Mouse (Mus musculus) retina, postnatal 1 day (tissue): ENCODE data around the gene Dync1i2.

ENCODE experiments used
- DNase-seq: peaks from one replicate; pipeline ENCODE4 v3.0.0-alpha.2; 2012

Gene Dync1i2

DNA sequence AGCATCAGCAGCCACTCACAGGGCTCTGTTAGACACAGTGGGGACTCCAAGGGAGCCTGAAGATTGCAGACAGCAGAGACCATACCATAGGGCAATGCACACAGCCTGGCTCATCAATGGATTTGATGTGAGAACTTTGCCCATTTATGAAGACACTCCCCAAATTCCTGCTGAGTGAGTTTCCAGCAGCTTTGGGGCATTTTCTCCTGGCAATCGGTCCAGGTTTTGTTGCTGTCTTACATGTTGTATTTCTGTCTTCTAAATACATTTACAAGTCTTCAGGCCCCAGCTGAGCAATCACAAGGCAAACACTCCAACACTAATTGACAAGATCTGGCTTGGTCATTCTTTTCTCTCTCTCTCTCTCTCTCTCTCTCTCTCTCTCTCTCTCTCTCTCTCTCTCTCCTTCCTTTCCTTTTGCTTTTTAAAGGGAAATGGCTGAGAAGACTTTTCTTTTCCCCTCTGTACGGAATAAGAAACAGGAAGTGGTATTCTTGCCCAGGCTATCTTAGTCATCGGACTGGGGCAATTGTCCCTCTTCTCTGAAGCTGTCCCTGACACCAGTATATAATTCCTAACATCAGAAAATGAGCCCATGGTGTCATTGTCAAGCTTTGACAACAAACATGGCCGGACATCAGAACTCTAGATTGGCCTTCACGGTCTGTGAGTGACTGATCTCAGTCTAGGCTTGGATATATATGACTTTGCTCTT is 2.3 kb upstream of the Dync1i2 start:
- DNase-seq, result no peak

DNA sequence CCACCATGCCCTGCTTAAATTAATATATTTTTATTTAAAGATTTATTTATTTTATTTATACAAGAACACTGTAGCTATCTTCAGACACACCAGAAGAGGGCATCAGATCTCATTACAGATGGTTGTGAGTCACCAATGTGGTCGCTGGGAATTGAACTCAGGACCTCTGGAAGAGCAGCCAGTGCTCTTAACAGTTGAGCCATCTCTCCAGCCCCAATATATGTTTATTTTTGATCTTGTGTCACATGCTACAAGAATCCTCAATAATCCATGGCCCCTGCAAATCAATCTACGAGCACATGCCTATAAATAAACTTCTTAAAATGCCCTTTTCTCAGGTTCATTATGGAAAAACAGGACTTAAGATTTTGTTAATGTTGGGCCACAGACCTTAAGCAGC is 410 bp upstream of the Dync1i2 start:
- DNase-seq, result no peak

DNA sequence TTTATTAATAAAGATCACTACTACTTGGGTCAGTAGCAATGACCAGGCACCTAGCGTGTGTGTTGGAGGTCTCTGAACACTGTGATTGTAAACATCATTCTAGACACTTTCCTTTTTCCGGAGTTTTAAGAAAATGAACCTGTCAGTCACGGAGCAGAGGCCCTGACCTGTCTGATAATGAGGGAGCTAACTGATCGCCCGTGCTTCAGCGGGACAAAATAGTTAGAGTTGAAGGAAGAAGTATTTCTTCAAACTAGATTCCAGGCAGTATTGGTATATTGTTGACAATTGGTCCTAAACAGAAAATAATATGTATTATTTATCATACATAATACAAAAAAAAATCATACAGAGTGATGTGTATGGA is 837 bp downstream of the Dync1i2 start:
- DNase-seq, result no peak

DNA sequence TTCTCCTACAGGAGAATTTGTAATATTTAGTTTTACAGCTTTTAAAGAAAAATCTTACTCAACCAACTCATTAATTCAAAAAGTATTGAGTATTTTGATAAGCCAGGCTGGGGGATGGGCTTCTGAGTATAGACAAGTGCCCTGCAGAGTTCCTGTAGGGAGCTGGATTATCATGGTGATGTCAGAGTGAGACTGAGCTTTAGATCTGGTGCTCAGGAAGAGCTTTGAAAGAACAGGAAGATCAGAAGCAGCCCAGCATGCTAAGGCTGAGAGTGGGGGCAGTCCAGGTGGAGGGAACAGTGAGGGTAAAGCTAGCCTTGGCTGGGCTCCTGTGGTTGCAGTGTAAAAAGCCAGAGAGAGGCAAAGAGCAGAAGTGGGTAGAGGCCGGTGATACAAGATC is 9.5 kb downstream of the Dync1i2 start:
- no peak for DNase-seq

DNA sequence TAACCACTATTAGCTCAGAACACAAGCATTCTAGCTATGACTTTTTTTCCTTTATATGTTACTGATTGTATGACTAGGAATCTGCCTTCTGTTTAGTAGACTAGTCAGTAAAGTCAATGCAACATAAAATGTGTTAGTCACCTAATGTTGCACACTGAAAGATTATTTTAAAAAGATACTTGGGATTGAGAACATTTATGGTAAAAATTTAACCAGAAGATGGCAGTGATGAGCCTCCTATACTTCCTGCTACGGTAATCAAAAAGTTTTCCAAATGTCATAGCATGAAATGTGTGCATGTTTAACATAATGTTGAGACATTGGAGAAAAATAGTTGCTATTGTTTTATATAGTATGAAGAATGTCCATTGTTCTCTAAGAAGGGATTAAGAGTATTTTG is 15.9 kb downstream of the Dync1i2 start:
- DNase-seq, result peak; percentile 14

DNA sequence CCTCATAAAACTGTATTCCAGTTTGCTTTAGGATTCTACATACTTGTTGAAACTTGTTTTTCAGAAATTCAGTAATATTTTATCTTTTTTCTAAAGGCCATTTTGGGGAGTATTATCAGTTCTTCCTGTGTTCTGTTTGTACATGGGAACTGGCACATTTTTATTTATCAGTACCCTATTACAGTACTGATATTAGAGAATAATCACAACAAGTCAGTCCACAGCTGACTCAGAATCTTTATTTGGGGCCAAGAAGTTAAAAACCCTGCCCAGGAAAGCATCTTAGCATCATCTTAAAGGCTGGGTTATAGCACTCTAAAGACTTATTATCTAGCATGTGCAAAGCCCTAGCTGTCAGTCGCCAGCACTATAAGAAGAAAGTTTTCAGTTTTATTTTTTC is 18.1 kb downstream of the Dync1i2 start:
- DNase-seq, result no peak

DNA sequence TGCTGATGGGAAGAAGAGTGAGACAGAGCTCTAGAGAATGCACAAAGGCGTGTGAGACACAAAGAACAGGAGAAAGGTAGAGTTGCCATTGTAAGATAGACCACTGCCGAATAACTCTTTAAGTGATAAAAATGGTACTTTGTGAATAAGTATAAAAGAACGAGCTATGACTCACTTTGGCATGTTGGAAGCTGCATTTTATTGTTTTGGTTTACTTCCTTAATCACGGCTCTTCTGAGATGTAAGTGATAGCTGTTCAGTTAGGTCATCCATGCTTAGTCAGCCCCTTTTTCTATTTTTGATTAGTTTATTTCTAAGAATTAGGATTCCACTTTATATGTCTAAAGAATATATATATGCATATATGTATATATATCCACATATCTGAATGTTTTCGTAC is 20.4 kb downstream of the Dync1i2 start:
- no peak for DNase-seq

DNA sequence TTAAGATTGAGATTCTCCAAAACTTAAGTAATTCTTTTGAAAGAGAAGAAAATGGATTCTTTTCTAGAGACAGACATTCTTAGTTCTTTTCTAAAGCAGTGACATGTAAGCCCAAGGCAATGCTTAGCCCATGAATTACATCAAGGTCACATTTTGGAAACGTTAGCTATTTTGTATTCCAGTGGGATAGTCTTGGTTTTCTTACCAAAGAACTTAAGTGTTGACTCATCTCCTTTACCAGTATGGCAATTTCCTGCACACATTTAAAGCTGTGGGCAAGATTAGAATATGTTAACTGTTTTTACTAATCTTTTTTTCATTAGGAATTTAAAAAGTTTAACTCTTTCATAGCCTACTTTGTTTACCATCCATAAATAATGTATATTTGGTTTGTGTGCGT is 21.5 kb downstream of the Dync1i2 start:
- no peak for DNase-seq

DNA sequence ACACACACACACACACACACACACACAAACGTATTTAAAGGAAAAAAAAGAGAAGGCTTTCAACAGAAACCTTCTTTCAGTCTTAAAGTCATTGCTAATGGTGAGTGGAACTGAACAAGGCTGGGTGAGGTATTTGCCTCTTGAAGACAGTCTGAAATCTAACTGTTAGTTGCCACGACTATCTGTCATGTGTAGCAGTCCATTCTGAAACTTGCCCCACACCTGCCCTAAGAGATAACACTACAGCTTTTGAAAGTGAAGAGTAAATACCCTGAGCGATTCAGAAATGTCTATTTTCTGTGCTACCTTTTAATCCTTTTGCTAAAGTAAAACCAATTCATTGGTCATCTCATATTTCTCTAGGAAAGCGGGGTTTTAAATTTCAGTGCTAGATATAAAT is 23.9 kb downstream of the Dync1i2 start:
- DNase-seq, result no peak

DNA sequence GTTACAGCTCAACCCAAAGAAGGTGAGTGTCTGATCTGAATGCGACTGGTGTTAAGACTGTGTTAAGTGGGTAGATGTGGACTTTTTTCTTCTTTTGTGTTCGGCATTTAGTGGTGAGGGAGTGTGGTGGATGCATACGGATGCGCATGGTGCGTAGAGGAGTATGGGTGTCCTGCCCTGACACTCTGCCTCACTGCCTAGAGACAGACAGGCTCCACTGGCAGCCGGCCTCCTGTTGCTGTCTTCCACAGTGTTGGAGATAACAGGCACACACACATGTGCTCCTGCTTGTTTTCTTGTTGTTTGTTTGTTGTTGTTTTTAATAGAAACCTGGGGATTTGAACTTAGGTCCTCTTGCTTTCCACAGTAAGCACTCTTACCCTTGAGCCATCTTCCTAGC is 24.5 kb downstream of the Dync1i2 start:
- no peak for DNase-seq

DNA sequence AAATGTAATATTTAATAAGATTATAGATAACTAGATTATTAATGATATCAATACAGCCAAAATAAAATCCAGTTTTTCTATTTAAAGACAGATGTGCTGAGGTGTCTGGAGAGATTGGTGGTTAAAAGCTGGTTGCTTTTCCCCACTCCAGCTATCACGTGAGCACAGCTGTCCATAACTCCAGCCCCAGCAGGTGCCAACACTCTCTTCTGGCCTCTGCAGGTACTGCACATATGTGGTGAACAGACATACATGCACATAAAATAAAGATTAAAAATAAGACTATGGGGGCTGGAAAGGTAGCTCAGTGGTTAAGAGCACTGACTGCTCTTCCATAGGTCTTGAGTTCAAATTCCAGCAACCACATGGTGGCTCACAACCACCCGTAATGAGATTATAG is 30.0 kb downstream of the Dync1i2 start:
- DNase-seq, result no peak

DNA sequence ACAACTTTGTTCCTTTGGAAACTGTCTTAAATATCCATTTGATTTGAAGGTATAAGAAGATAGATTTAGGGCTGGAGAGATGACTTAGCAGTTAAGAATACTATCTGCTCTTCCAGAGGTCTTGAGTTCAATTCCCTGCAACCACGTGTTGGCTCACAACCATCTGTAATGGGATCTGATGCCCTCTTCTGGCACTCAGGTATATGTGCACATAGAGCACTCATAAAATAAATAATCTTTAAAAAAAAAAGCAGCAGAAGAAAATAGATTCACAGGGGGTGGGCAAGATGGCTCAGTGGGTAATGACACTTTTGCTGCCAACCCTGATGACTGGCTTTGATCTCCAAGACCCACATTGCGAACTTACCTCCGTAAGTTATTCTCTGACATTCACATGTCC is 30.7 kb downstream of the Dync1i2 start:
- no peak for DNase-seq

DNA sequence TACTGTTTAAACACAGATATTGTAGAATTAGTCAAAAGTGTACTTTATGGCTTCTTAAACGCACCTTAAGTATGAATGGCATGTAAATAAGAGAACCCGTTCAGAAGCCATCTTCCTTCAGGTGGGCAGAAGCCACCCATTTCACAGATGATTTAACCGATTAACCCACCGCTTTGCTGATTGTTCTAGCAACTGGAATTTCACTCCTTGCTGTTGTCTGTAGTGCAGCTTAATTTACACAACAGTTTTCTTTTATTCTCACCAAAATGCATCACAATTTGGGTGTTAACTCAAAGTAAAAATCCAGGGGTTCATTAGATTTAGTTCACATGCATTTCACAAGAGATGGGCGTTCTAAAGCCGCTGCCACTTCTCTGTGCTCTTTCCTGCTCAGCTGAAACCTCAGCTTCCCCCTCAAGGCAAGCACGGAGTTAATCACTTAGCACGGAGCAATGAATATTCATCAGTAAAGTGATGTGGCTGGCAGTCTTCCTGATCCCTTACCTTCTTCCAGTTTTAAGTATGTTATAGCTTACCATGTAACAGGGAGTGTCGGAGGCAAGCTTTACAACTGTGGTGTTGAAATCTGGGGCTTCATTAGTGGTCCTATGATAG is 31.7 kb downstream of the Dync1i2 start:
- DNase-seq, result no peak

DNA sequence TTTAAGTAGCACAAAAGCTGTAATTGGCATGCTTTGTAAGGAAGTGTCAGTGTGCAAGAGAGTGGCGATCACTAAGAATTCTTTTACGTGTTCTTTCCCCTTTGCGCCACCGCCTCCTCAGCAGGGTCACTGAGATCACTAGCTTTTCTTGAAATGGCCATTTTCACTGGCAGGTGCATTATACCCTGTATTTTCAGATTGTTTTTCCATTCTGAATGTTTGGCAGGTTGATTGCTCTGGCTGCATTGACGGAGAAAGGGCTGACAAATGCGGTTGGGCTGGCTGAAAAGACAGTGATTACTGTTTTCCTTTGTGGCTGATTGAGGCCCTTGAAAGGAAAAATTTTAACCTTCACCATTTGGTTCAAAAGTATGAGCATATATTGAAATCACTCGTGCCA is 33.3 kb downstream of the Dync1i2 start:
- peak; percentile 6 for DNase-seq

DNA sequence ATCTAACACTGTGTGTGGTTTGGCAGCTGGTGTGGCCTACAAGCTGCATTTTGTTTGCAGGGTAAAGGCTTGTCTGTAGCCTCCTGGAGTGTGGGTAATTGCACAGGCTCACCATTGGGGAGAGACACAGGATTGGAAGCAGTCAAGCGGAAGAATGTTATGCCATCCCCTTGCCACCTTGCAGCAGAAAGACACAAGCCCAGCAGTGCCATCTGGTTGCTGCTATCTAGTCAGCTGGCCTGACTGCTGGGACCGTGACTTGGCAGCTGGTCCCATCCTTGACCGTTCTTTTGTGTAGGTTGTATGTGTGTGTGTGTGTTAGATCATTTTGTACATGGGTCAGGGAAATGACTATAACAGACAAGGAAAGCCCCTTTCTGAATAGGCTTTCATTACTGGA is 33.9 kb downstream of the Dync1i2 start:
- peak; percentile 95 for DNase-seq

DNA sequence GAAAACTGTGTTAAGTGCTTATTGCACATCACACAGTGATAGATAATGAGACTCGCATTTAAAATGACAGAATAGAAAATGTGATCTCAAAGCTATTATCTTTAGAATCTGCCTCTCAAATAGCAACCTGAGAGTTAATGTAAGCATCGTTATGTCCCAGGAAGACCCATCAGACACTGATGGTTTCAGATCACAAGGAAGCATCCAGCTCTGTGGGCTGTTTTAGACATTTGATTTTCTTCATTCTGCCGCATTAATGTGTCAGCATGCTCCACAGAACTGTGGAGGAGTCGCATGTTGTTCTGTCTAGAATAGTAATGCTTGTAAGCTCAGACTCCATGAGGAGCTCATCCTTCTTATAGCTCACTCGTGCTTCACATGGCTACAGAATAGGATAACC is 34.6 kb downstream of the Dync1i2 start:
- no peak for DNase-seq

DNA sequence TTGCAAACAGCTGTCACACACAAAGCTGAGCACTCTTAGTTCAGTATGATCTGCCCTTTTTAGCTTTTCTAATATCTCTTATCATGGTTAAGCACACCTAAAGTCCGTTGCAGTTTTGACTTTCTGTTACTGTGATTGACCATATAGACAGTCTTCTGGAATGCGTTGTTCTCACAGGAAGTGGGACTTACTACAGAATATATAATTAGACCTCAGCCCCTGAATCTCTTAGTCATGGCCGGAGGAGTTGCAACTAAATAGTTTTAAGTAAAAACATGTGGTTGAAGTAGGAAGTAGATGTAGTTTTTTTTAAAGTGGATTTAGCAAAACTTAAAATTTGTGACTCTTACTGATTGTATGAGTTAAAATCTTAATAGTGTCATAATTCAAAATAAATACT is 36.6 kb downstream of the Dync1i2 start:
- DNase-seq, result no peak

DNA sequence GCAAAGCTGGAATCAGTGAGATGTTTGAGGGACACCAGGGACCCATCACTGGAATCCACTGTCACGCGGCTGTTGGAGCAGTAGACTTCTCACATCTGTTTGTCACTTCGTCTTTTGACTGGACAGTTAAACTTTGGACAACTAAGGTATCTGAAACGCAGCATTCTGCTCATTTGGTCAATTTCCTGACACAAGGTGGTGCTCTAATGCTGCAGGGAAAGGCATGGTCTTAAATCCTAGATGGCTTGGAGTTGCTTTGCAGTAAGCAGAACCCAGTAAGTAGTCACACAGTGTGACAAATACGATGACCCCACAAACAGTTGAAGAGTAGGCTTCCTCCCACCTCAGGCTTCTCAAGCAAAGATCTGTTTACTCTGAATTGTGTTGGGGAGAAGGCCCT is 39.3 kb downstream of the Dync1i2 start:
- no peak for DNase-seq

DNA sequence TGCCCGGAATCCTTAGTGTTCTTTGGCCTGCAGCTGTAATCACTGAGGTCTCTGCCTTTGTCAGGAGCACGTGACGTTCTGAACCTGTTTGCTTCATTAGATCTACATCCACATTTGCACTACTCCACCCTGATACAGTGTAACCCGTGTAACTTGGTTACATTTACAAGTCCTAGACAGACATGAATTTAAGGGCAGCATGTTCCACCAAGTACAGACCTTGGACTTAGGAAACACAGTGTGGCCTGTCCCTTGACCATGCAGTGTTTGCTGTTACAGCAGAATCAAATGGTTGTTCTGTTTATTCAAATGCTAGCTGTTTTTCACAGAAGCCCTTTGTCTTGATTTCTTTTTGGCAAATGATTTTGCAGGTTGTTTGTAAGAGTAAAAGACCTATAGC is 43.3 kb downstream of the Dync1i2 start:
- no peak for DNase-seq

DNA sequence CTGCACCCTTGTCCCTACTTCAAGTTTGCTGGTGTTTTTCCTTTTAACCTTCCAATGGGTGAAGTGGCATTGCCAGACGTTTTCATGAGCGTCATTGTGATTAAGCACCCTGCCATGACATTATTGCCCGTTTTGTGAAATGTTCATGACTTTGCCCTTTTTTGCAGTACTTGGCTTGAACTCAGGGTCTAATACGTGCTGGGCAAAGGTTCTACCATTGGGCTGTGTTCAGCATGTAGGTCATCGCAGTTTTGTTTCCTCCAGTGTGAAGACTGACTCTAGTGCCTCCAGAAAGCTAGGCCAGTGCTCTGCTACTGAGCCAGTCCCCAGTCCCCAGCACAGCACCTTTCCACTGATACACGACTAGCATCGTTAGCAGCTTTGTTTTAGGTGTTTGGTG is 45.1 kb downstream of the Dync1i2 start:
- no peak for DNase-seq

DNA sequence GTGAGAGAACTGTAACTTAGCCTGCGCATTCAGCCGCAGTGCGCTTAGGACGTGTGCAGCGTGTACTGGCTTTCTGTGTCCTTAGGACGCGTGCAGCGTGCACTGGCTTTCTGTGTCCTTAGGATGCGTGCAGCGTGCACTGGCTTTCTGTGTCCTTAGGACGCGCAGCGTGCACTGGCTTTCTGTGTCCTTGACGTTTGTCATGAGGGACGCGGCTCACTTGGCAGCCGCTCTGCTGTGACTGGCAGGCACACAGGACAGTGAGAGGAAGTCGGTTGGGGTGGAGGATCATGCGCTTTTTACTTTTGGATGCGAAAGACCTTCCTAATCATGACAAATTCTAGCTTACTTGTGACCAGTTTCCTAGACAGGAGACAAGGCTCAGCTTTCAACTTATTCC is 53.1 kb downstream of the Dync1i2 start:
- DNase-seq, result no peak

DNA sequence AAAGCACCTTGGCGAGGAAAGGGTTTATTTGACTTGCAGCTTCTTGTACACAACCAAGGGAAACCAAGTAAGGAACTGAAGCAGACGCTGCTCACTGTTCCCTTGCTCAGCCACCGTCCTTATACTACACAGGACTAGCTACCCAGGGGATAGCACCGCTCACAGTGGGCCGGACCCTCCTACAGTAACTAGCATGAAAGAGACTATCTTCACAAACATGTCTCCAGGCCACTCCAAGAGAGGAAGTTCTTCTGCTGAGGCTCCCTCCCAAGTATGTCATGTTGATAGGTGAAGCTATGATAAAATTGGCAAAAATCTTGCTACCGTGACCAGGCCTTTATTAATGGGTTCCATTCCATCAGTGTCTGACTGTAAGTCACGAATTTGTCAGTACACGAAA is 57.2 kb downstream of the Dync1i2 start:
- DNase-seq, result no peak

DNA sequence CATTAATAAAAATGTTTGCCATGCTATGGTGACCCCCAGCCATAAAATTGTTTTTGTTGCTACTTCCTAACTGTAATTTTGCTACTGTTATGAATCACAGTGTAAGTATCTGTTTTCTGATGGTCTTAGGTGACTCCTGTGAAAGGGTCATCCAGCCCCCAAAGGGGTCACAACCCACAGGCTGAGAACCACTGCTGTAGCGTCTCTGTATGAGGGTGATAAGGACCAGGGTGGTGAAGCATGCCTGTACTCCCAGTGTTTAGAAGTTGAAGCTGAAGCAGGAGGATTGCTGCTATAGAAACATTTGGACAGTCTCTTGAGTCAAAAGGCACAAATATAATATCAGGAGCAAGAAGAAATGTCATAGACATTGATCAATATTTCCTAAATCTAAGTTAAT is 57.8 kb downstream of the Dync1i2 start:
- no peak for DNase-seq

DNA sequence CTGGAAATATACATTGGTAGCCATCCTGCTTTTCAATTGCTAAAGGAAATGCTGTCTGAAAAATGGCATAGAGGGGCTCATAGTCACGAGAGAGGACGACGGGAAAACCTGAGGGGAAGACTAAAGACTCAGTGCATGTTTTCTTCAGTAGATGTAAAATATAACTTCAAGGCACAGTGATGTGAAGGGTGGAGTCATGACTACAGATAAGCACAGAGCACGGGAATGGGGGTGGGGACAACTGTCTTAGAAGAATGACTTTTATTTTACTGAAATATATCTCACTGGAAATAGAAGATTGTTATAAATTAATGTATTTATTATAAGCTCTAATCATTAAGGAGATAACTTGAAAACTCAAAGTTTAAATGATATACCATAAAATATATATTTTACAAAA is 58.6 kb downstream of the Dync1i2 start:
- no peak for DNase-seq

DNA sequence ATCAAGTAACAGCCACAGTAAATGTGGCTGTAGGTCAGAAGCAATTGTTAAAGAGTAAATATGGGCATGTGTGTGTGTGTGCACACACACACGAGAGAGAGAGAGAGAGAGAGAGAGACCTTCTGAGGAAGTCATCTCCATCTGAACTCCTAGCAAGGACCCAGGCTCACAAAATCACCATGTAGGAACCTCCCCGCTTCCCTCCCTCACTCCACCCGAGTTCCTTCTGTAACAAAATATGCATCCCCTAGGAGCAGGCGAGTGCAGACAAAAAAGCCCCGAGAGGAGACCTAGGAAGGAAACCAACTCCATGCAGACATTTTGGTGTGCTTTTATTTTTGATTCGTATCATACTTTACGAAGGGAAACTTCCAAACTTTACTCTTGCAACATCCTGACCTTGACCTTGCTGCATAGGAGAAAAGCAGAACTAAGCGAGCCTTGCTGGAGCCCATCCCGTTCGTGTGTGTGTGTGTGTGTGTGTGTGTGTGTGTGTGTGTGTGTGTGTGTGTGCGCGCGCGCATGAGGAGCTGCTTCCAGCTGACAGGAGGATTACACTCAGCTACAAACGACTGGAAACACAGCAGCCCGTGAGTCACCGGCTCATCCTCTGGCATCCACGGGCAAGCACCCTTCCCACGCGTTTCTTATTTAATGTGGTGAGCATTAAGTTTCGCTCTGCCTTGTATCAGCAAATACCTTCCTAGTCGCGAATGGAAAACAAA is 62.6 kb downstream of the Dync1i2 start:
- no peak for DNase-seq
